Mouse (Mus musculus) cerebellum, adult 8-10 months (tissue): ENCODE data around the gene St6galnac5.

ENCODE experiments used
- DNase-seq: peaks from one replicate; pipeline ENCODE4 v3.0.0; 2022

Gene St6galnac5

DNA sequence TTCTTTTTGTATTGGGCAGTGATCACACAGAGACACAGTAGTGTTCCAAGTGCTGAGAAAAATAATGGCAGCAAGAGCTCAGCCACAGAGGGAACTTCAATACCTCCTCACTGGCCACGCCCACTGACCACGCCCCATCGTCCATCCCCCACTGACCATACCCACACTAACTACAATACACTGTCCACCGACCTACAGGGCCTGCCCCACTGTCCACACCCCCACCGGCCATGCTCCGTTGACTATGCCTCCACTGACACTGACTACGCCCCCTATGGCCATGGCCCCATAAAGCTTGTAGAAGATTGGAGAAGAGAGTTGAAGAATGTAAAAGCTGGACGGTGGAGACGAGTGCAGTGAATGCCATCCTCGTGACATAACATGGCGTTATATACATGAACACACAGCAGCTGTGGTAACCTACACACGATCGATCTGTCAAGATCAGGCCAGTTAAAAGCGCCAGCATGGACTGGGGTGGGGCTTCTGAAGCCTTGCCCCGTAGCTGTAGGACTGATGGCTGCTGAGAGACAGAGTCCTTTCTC lies 32.7 kb downstream of the St6galnac5 start:
- no peak for DNase-seq

DNA sequence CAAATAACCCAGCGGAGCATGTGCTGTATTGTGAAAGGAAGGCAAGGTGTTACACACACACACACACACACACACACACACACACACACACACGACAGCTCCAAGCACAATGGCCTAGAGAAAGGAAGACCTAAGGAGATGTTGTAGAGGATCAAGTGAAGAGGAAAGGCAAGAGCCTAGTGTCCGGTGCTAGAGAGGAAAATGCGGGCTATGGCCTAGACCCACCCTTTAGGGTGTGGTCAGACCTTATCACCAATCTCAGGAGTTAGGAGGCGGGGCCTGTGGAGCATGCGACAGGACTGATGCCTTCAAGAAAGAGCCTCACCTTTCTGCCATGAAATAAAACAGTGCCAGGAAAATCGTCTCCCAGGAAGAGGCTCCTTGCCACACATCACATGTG lies 33.5 kb downstream of the St6galnac5 start:
- DNase-seq = no peak

DNA sequence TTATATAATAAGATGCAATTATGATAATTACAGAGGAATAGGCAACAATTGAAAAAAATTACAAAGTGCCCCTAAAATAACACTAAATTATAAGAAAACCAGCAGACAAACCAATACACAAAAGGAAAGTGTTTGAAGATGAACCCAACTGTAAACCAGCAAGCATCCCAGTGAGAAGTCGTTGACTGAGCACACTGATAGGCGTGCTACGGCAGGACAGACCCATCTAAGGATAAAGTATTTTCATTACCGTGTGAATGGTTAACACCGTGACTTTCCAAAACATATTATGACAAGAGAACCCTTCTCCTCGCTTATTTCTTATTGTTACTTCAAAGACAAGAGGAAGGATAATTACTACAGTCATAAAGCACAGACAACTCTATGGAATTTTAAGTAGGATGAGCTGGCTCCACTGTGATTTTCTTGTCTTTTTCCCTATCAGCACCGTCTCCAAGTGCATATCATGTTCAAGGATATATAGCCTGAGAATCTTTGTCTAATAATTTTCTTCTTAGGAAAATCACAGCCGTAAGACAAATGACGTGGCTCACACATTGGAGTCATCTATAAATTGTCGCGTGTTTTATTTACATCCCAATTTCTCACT lies 34.9 kb downstream of the St6galnac5 start:
- DNase-seq = no peak

- DNase-seq = no peak
Measured at GRCm38 (mm10) chr3:152944766-152945165, 37.3 kb downstream of the St6galnac5 start.

GRCm38 (mm10) chr3:152942985-152943384 lies 39.1 kb downstream of the St6galnac5 start:
- no peak for DNase-seq

- DNase-seq = no peak
Measured at GRCm38 (mm10) chr3:152941671-152942070, 40.4 kb downstream of the St6galnac5 start.

DNA sequence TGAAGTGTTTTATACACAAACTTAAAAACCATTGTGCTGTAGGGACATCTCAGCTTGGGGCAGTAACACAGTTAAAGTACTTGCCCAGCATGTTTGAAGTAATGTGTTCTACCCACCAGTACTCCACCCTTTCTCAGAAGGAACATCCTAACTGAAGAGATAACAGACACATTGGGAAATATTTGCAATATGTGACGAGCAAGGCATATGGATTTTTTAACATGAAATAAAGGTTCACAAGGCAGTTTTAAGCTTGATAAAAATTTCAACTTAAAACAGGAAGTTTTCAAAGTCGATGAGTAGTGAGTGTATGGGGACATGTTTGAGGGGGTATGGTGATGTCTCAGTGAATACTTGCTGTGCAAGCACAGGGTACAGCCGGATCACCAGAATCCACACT lies 45.7 kb downstream of the St6galnac5 start:
- DNase-seq = no peak

- DNase-seq = no peak
Measured at GRCm38 (mm10) chr3:152933737-152934136, 48.3 kb downstream of the St6galnac5 start.

- DNase-seq = no peak
Measured at GRCm38 (mm10) chr3:152932544-152932943, 49.5 kb downstream of the St6galnac5 start.

- no peak for DNase-seq
Measured at GRCm38 (mm10) chr3:152932096-152932495, 50.0 kb downstream of the St6galnac5 start.

GRCm38 (mm10) chr3:152931354-152931753 lies 50.7 kb downstream of the St6galnac5 start:
- no peak for DNase-seq

DNA sequence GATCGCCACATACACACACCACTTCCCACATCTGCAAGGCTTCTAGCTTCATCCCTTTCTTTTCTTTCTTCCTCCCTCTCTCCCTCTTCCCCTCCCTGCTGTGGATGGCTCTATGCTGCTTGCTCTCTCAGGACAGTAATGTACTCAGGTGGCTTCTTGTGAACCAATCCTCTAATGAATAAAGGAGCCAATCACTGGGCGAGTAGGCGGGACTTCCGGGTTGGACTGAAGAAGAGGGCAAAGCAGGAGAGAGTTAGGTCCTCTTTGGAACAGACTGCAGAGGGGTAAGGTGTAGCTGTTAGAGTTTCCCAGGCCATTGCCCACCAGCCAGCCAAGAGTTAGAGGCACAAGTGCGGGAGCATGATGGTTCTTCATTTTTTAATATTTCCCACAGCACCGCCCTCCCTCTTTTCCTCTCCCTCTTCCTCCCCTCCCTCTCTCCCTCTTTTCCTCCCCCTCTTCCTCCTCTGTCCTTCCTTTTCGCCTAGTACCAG lies 52.2 kb downstream of the St6galnac5 start:
- DNase-seq = no peak

GRCm38 (mm10) chr3:152929256-152929787 lies 52.7 kb downstream of the St6galnac5 start:
- DNase-seq = no peak

DNA sequence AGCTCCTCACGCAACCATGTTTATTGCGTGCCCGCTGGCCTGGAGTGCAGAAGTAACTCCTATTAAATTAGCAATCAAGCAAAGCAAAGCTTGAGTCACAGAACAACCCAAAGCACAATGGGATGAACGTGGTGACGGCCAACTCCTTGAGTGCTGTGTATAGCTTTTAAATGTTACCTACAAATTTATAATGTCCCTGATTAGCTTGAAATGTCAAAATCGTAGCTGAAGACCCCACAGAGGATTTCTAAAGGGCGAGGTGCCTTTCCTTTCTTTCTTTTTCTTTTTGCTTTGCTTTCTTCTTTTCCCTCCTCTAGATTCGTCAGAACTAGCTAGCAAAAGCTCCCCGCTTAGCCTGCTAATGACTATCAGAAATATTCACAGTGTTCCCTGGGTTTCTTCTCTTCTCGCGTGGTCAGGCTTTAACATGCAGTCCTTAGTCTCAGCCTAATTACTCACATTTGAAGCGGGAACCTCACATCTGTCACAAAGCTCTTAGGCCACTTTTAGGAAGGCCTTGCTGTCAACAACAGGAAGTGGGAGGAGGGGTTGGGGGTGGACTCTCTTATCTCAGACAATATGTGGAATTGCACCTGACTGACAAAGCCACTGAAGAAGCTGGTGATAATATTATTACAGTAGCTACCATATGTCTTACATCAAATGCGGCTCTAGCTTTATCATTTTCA lies 53.6 kb downstream of the St6galnac5 start:
- DNase-seq = no peak

GRCm38 (mm10) chr3:152926166-152926565 lies 55.9 kb downstream of the St6galnac5 start:
- no peak for DNase-seq

GRCm38 (mm10) chr3:152925364-152925763 lies 56.7 kb downstream of the St6galnac5 start:
- DNase-seq = no peak

DNA sequence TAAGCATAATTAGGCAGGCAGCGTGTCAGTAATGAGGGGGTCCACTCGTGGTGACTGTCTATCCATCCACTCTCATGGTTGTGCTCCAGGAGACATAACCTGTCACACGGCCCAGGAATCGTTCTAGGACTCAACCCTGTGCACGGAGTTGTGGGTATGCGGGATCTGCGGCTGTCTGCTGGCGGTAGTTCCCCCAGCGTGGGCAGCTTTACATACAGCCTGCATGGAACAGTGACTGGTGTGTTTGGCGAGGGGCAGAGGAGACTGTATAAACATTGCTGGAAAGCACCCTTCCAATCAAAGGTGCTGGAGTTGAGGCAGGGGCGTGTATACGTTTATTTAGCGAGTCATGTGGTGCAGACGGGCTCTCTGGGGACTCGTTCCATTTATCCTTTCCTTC lies 58.5 kb downstream of the St6galnac5 start:
- DNase-seq = no peak

DNA sequence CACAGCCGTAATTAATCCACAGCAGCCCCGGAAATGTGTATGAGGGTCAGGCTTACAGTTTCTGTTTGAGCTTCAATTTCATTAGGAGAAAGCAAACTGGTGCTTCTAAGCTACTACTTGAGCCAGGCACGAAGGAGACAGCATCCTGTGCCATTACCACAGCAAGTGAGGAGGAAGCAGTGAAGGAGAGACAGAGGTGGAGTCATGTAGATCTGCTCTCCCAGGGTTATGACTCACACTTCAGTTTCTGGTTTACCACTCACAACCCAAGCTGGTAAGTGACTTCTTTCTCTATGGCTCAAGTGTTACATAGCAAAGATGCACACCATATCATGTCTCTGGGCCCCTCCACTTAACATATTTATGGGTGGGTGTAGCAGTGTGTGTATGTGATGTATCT lies 61.7 kb downstream of the St6galnac5 start:
- DNase-seq = no peak

DNA sequence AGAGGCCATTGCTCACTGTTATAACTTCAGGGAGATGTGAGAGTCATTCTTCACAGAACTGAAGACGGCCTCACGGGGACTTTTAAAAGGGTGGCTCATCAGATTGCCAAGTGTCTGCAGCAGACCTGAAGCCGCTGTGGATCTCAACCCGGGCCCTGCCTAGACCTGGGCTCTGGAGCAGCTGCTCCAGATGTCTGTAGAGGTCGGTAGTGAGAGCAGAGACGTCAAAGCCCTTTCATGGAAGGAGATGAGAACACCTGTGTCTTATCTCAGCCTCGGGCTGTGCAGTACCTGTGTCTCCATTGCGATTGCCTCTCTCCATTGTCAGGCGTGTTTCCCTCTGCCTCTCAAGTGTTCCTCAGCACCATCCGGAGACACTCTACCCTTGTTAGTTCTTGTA lies 62.9 kb downstream of the St6galnac5 start:
- no peak for DNase-seq

GRCm38 (mm10) chr3:152917579-152917978 lies 64.5 kb downstream of the St6galnac5 start:
- no peak for DNase-seq

GRCm38 (mm10) chr3:152914376-152914775 lies 67.7 kb downstream of the St6galnac5 start:
- DNase-seq = no peak

GRCm38 (mm10) chr3:152913625-152914024 lies 68.4 kb downstream of the St6galnac5 start:
- no peak for DNase-seq

- DNase-seq = no peak
Measured at GRCm38 (mm10) chr3:152913150-152913549, 68.9 kb downstream of the St6galnac5 start.
